Mouse (Mus musculus) Muller cell, postnatal 12 days (primary cell): ENCODE data around the gene Cab39l.
"Not testable (repeated sequence)": the region's sequence is repeated elsewhere in the genome, so short reads cannot be mapped to it uniquely, and the experiment has no call there.

Source experiments
- DNase-seq: peaks from one replicate; pipeline ENCODE4 v3.0.0-alpha.2; 2015; ENCODE audit errors: inconsistent ontology term

Cab39l gene

DNA sequence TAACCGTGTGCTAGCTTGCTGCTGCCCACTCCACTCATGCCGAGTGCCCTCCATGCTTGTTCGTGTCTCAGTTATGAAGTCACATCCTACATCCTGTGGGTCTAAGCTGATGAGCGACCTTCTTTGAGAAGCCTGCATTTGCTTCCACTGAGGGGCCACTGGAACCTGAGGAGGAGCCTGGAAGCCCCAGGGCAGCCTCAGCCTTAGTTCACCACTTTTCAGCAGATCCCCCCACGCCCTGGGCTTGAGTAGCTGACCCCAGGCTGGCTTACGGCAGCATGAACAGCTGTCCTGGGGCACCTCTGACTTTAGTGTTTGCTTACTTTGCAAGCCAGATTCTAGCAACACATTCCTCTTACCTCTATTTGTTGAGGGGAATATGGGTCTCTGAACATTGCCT lies 126.0 kb downstream of the Cab39l start:
- no peak for DNase-seq

DNA sequence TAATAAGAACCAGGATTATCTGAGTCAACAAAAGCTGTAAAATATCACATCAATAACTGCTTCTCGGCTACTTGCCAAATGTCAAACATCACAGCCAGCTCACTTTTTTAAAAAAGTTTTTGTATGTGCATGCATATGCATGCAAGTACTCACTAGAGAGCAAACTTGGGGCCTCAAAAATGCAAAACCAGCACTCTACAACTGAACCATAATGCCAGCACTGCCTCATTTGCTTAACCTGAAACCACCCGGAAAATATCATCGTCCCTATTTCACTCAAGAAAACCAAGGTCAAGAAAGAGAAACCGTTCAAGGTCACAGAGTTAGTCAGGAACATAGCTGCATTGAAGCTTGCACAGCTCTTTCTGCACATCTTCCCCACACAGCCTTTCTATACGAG lies 135.6 kb downstream of the Cab39l start:
- no peak for DNase-seq

DNA sequence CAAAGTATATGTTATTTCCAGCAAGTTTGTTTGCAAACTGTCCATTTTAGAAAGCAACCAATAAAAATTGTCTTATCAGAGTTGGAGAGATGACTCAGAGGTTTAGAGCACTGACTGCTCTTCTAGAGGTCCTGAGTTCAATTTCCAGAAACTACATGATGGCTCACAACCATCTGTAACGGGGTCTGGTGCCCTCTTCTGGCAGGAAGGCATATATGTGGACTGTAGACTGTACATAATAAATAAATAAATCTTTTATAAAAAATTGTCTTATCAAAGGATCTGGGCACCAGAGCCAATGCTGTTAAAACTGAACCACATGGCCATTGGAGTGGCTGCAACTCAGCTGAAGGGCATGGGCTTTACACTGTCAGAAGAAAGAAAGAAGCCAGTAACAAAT lies 149.8 kb downstream of the Cab39l start:
- DNase-seq, result no peak

DNA sequence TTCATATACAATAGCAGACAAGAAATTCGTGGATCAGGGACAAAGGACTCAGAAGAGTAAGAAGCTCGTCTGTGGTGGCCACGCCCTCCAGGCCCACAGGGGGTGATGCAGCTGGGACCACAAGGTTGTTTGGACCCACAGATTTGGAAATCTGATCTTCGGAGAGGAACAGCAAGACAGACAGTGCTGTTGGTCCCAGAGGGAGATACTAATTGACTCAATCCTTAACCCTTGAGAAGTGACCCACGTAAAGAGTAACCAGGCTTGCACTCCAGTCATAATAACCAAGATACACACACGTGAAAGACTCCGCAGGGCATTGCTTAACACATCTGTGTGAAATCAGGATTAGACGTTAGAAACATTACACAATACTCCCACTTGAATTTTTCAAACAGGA lies 151.1 kb downstream of the Cab39l start:
- no peak for DNase-seq

- no peak for DNase-seq
Observed at GRCm38 (mm10) chr14:59592593-59592992, 151.8 kb downstream of the Cab39l start.

DNA sequence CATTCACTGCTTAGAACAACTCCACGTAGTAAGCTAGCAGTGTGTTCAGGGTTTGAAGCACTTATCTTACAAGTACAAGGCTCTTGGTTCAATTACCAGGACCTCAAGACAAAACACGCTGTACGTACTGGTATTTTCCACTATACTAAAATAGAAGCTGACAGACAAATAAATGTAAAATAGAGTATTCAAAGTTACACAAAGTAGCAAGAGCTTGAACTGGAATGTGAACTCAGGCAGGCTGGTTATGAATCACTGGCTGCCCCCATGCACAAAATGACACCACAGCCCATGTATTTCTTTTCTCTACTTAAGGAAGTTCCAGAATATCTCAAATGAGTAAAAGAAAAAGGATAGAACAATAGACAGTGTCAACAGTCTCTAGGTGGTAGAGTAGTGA lies 154.2 kb downstream of the Cab39l start:
- no peak for DNase-seq

DNA sequence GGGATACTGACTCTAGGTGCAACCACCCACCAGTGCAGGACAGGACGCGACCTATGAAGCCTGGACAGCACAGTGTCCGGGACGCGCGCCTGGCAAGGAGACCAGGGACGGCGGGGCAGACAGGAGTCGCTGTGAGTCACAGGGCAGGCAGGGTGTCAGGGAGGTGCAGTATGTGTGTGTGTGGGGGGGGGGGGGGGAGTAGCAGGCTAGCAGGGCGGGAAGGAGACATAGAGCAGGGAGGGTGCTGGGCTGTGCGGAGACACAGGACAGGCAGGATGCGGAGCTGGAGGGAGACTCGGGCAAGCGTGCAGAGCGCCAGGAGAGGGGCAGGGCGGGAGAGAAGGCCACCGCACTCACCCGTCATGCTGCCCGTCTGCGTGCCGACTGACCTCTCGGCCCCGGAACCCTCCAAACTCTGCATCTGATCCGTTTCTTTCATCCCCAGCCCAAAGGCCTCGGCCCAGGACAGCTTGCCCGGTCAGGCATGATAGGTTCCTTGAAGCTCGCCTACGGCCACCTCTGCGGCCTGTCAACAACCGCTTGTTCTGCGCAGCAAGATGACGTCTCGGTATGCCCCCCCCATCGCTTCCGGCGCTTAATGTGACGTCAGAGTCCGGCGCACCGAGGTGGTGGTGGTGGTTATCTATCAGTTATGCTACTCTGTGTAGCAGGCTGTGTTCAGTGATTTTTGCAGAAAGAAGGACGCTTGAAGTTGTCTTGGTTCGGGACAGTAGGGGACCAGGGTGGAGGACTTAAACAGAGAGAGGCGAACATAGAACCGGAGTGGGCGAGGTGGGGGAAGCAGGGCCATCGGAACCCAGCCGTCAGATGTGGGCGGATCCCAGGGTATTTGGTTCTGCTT lies 156.9 kb downstream of the Cab39l start, which contains the start of gene Cdadc1:
Cdadc1 (minus strand) TSS at position 562 of the 862 bp plus-strand sequence.
- peak; percentile 94 for DNase-seq

DNA sequence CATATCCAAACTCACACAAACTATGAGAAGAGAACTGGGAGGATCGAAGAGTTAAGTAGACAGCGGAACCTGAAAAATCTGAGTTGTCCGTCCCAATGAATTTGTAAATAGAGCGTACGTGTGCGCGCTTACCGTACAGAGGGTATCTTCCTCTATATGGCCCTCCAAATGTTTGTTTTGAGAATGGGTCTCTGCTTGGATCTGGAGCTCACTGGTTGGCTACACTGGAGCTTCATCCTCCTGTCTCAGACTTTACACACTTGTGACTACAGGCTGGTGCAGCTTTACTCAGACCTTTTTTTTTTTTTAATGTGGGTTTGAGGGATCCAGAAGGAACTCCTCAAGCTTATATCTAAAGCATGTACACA lies 157.5 kb downstream of the Cab39l start:
- DNase-seq, result no peak

- peak; percentile 9 for DNase-seq
Observed at GRCm38 (mm10) chr14:59604002-59604645, 163.4 kb downstream of the Cab39l start.

DNA sequence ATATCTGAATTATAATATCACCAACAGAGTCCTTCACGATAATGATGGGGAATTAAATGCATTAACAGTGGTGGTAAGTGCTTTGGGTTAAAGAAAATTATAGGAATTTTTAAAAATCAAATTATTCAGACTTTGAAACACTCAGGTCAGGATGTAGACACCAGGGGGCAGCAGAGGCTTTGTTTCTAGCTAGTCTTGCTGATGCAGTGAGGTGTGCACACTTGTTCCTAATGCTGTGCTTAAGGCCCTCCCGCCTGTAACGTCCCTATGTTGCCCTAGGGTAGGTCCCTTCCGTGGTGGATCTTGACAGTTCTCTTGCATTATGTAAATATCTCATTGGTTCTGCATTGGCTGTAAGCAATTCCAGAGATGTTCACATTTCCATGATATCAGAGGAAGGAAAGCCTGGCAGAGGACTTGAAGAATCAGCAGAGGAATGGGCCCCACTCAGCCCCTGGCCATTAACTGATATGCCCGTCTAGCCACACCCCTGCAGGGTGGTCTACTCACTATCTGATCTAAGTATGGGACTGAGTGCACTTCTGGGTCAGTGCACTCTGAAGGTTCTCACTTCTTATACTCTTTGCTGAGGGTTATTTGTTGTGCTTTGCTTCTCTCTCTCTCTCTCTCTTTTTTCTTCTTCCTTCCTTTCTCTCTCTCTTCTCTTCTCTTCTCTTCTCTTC lies 165.0 kb downstream of the Cab39l start:
- DNase-seq, result peak; percentile 33

- no peak for DNase-seq
Observed at GRCm38 (mm10) chr14:59607021-59607420, 166.2 kb downstream of the Cab39l start.

GRCm38 (mm10) chr14:59612920-59613625 lies 172.3 kb downstream of the Cab39l start:
- DNase-seq, result peak; percentile 61

GRCm38 (mm10) chr14:59614149-59614548 lies 173.4 kb downstream of the Cab39l start:
- not testable (repeated sequence) for DNase-seq

GRCm38 (mm10) chr14:59616802-59617201 lies 176.0 kb downstream of the Cab39l start:
- no peak for DNase-seq

- no peak for DNase-seq
Observed at GRCm38 (mm10) chr14:59624326-59624885, 183.6 kb downstream of the Cab39l start.

DNA sequence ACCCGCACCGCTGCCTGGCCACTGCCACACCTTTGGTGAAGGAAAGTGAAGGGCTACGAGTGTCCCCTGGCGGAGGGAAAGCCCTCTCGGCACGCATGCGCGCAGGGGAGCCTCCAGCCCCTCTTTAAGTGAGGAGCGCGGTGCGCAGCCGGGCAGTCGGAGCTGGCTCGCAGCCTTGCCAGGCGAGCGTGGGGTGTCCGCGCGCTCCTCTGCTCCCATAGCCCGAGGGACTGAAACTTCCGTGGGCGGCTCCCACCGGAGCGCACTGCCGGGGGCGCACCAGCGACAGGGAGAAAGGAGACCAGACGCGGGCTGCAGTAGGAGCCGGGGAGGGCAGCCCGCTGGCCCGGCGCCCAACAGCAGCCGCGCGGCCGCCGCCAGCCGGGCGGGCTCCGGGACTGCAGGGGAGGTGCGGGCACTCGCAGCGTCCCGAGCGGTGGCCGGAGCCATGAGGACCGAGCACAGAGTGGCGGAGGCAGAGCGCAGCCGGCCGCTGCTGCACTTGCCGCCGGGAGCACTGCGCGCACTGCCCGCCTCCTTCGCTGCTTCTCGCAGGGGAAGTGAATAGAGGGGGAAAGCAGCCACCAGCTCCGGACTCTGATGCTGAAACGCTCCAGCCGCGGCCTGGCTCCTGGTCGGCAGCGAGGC lies 184.5 kb downstream of the Cab39l start, which contains the start of gene Shisa2:
Shisa2 (plus strand) TSS at position 151 of the 648 bp plus-strand sequence.
- DNase-seq, result peak; percentile 87

DNA sequence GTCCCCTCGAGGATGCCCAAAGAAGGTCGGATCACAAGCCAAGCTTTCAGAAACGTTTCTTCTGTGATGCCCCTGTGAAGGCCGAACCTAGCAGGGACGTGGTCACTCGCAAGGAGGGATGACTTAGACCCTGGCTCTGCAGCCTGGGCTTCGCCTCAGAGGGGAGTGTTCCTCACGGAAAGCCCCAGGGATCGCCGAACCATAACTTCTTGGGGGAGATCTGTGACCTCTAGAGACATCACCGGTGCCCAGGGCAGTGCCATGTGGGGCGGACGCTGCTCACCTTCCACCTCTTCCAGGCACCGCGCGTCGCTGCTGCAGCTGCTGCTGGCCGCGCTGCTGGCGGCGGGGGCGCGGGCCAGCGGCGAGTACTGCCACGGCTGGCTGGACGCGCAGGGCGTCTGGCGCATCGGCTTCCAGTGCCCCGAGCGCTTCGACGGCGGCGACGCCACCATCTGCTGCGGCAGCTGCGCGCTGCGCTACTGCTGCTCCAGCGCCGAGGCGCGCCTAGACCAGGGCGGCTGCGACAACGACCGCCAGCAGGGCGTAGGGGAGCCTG lies 185.1 kb downstream of the Cab39l start:
- DNase-seq, result no peak

GRCm38 (mm10) chr14:59626711-59627110 lies 185.9 kb downstream of the Cab39l start:
- DNase-seq, result peak; percentile 34

- peak; percentile 62 for DNase-seq
Observed at GRCm38 (mm10) chr14:59627142-59627680, 186.4 kb downstream of the Cab39l start.

DNA sequence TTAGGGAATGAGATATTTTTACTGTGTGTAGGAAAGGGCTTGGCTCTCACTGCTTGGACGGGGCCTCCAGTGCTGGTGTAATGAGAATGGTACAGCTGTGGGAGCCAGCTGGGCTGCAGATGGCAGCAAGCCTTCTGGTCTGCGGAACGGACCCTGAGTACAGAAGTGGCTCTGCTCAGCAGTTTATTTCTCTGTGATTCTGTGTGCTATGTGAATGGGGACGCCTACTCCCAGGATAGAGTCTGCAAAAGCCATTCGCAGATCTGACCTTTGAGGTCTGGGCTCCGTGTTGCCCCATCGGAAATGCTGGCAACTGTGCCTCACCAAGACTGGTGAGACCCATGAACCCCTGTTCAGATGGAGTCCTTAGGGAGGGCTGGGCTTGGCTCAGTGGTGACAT lies 187.1 kb downstream of the Cab39l start:
- no peak for DNase-seq
